In genomic region chr12:100839079-100839600, GRCm38 (mm10) we compare ENCODE assay signal across 12 mouse cellular contexts.
DNase-seq lines count a peak whose midpoint lies in the region; ATAC-seq lines count a peak whose summit lies in the region.
"Had no signal": no experiment of that assay in that cellular context is flagged by ENCODE, and none has a peak within 500 bp of the region (broad histone marks: within the 10 kb centered on the region; RNA-seq: fewer than 3 reads in every experiment).

No protein-coding gene starts in this region.

- H3K4me3 ChIP-seq in megakaryocyte, embryonic 14.5 days (replicated peaks), result peak overlapping the region; percentile 59
- H3K4me3 ChIP-seq: embryonic facial prominence, embryonic 15.5 days; left cerebral cortex, adult 2 months; neural tube, embryonic 13.5 days had no signal

- no peaks in the 10 kb centered on the region for H3K9me3 ChIP-seq in megakaryocyte, embryonic 14.5 days
- H3K9me3 ChIP-seq: embryonic facial prominence, embryonic 15.5 days; neural tube, embryonic 13.5 days had no signal

- peaks cover 27% of the 10 kb centered on the region for H3K36me3 ChIP-seq in megakaryocyte, embryonic 14.5 days (replicated peaks; ENCODE audit: low read length)
- H3K36me3 ChIP-seq: embryonic facial prominence, embryonic 15.5 days; neural tube, embryonic 13.5 days had no signal

- intact Hi-C loops in left cerebral cortex, postnatal 4 days (cut with DNase I), result loop anchor here (5.0 kb wide), 1 partner anchor 117 kb away; no protein-coding TSS in a partner anchor

- H3K4me1 ChIP-seq in megakaryocyte, embryonic 14.5 days, result peaks cover 36% of the 10 kb centered on the region
- H3K4me1 ChIP-seq: embryonic facial prominence, embryonic 15.5 days; neural tube, embryonic 13.5 days had no signal

- no peaks in the 10 kb centered on the region for H3K27me3 ChIP-seq in megakaryocyte, embryonic 14.5 days (replicated peaks)
- H3K27me3 ChIP-seq: embryonic facial prominence, embryonic 15.5 days; neural tube, embryonic 13.5 days had no signal

- peak; percentile 53 for ATAC-seq in activated CD4-positive, CD25-positive, alpha-beta regulatory T cell, adult 4 months

- peak; percentile 15 for DNase-seq in adrenal gland, postnatal 10 days
- DNase-seq in adrenal gland, adult 8-10 months, result no peak
- peak; percentile 16 for DNase-seq in left cerebral cortex, postnatal 4 days
- no peak for DNase-seq in left cerebral cortex, adult 8-10 months (ENCODE audit: low spot score in 2 of 2)
- no peak for DNase-seq in cerebellum, adult 11-12 months
- no peak for DNase-seq in embryo, embryonic 11 days
- DNase-seq: kidney, adult 11 months had no signal

Comparison
In these comparisons a context has a peak if more than half of its experiments do, and no peak if none do; other contexts are left out.
1. DNase-seq: peak in adrenal gland, postnatal 10 days (single experiment) and left cerebral cortex, postnatal 4 days (single experiment); none in adrenal gland, adult 8-10 months (single experiment), left cerebral cortex, adult 8-10 months (0 of 2), cerebellum, adult 11-12 months (single experiment) and embryo, embryonic 11 days (single experiment).